Mouse (Mus musculus) sigmoid colon, adult 10 weeks (tissue): ENCODE measurements around the gene Six2. TPM values are rescaled to one million over a fixed set of nuclear protein-coding genes. Genes with fewer than 3 reads are reported as not detected.

ENCODE experiments used
- polyA plus RNA-seq: library from polyadenylated mRNA; stranded (reverse); fragments of 350-450 nt; fragmentation: Illumina TruSeq; extraction: RNeasy Lipid Tissue Mini Kit (QIAGEN cat#74804); gene quantifications from one replicate; pipeline ENCODE4 v1.2.3, GENCODE M21; 2014; ENCODE audit warnings: low read depth, low replicate concordance

The Six2 gene
- 2.2 TPM for polyA plus RNA-seq

GRCm38 (mm10) chr17:85688236-85688910 lies at the start of gene Six2:
Six2 (minus strand) TSS chr17:85688274.

Other genes starting within 250 kb of the Six2 start
- gene Six3, start 74.7 kb downstream of the Six2 start, polyA plus RNA-seq, result not detected